ENCODE assay signal across 23 mouse cellular contexts in the genomic region with DNA sequence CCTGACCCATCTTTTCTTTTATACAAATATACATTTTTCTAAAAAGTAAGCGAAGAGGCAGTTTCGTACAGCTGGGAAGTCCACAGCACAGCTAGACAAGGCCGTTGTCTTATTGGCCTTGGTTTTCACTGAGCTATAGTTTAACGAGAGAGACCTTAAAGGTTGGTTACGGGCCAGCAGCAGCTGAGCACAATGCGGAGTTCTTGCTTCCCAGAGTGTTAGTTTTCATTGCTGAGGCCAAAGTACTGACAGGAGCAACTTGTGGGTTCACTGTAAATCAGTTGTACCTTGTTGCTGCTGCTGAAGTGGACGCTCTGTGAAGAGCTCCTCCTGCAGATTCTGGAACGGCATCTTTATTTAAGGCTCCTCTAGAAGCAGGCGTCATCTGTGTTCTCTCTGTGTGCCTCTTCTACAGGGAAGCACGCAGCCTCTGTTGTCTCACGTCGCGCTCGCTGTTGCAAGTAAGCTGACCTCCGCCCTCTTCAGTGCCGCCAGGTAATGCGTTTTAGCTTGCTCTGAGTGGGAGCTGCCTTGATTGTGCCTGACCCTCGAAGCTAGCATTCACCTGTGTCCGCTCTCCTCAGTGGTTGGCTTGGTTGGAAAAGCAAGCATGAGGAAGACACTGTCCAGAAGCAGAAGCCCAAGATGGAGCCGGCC. TPM values are rescaled to one million over a fixed set of nuclear protein-coding genes. Genes with fewer than 3 reads are reported as not detected.
DNase-seq lines count a peak whose midpoint lies in the region; ATAC-seq and TF ChIP-seq lines count a peak whose summit lies in the region.
"Had no signal": no experiment of that assay in that cellular context is flagged by ENCODE, and none has a peak within 500 bp of the region (broad histone marks: within the 10 kb centered on the region; RNA-seq: fewer than 3 reads in every experiment).

No protein-coding gene starts in this region.

- H3K27me3 ChIP-seq in intestine, embryonic 16.5 days (replicated peaks; ENCODE audit: control insufficient read depth, insufficient read depth, low read length): no peaks in the 10 kb centered on the region
- no peaks in the 10 kb centered on the region for H3K27me3 ChIP-seq in intestine, embryonic 15.5 days (replicated peaks)
- H3K27me3 ChIP-seq in liver, postnatal 0 days (ENCODE audit: insufficient read depth, low read length): no peaks in the 10 kb centered on the region
- H3K27me3 ChIP-seq in liver, embryonic 11.5 days (replicated peaks; ENCODE audit: control insufficient read depth, insufficient read depth, low read length): no peaks in the 10 kb centered on the region
- H3K27me3 ChIP-seq in limb, embryonic 10.5 days (ENCODE audit: low read depth, poor library complexity, severe bottlenecking): no peaks in the 10 kb centered on the region
- H3K27me3 ChIP-seq in hindbrain, embryonic 14.5 days (ENCODE audit: control insufficient read depth, insufficient read depth, low read length): no peaks in the 10 kb centered on the region
- H3K27me3 ChIP-seq: embryonic facial prominence, embryonic 12.5 days; forebrain, embryonic 13.5 days had no signal

- no peak for DNase-seq in liver, postnatal 0 days
- no peak for DNase-seq in liver, embryonic 11.5 days (ENCODE audit: low spot score)
- DNase-seq in limb, embryonic 10.5 days (ENCODE audit: low spot score): no peak
- no peak for DNase-seq in hindbrain, embryonic 14.5 days (ENCODE audit: low spot score)
- DNase-seq in adrenal gland, postnatal 14 days: no peak
- no peak for DNase-seq in testis, postnatal 14 days (ENCODE audit: low spot score)
- DNase-seq: adrenal gland, adult 8-10 months; cerebellum, adult 9-11 months; gastrocnemius, postnatal 14 days; heart, adult 2 months; layer of hippocampus, postnatal 36 days; lung, adult 2 months; lung, postnatal 36 days; right cerebral cortex, postnatal 14 days; thymus, adult 18-20 months had no signal

- peaks cover 9% of the 10 kb centered on the region; the same call in 1 of the 2 replicates for H3K4me1 ChIP-seq in intestine, embryonic 16.5 days (ENCODE audit: control insufficient read depth, insufficient read depth, low read length)
- no peaks in the 10 kb centered on the region; the same call in 1 of the 2 replicates for H3K4me1 ChIP-seq in intestine, embryonic 15.5 days (replicated peaks)
- peaks cover 3% of the 10 kb centered on the region; the same call in 1 of the 2 replicates for H3K4me1 ChIP-seq in liver, postnatal 0 days (ENCODE audit: insufficient read depth)
- no peaks in the 10 kb centered on the region for H3K4me1 ChIP-seq in liver, embryonic 11.5 days (replicated peaks; ENCODE audit: control insufficient read depth, insufficient read depth, low read length)
- H3K4me1 ChIP-seq in limb, embryonic 10.5 days: no peaks in the 10 kb centered on the region
- no peaks in the 10 kb centered on the region for H3K4me1 ChIP-seq in hindbrain, embryonic 14.5 days (replicated peaks; ENCODE audit: control insufficient read depth, insufficient read depth, low read length)
- H3K4me1 ChIP-seq: embryonic facial prominence, embryonic 12.5 days; hindbrain, embryonic 10.5 days had no signal

- H3K9me3 ChIP-seq in intestine, embryonic 16.5 days (ENCODE audit: control insufficient read depth, low read length): no peaks in the 10 kb centered on the region
- no peaks in the 10 kb centered on the region for H3K9me3 ChIP-seq in intestine, embryonic 15.5 days
- no peaks in the 10 kb centered on the region for H3K9me3 ChIP-seq in liver, postnatal 0 days (ENCODE audit: low read length)
- no peaks in the 10 kb centered on the region for H3K9me3 ChIP-seq in liver, embryonic 11.5 days (ENCODE audit: control insufficient read depth, low read length)
- H3K9me3 ChIP-seq in limb, embryonic 10.5 days (replicated peaks): no peaks in the 10 kb centered on the region
- H3K9me3 ChIP-seq in hindbrain, embryonic 14.5 days (ENCODE audit: control insufficient read depth, low read length): no peaks in the 10 kb centered on the region
- H3K9me3 ChIP-seq: embryonic facial prominence, embryonic 12.5 days; forebrain, embryonic 13.5 days; hindbrain, embryonic 10.5 days had no signal

- TF ChIP-seq CTCF in liver, postnatal 0 days (IDR thresholded peaks at IDR 0.05; ENCODE audit: low read depth): no peak

- 0 out of 2 replicates have a peak overlapping the region, but pooled peaks have one; percentile 26 for H3K27ac ChIP-seq in intestine, embryonic 16.5 days (ENCODE audit: low read length)
- H3K27ac ChIP-seq in intestine, embryonic 15.5 days: no peak overlapping the region
- H3K27ac ChIP-seq in liver, postnatal 0 days (ENCODE audit: low read depth): peak overlapping the region; percentile 62
- H3K27ac ChIP-seq in liver, embryonic 11.5 days (ENCODE audit: low read depth, low read length): no peak overlapping the region
- H3K27ac ChIP-seq in limb, embryonic 10.5 days: peak overlapping the region; percentile 53; the same call in 1 of the 2 replicates
- no peak overlapping the region for H3K27ac ChIP-seq in hindbrain, embryonic 14.5 days
- H3K27ac ChIP-seq: embryonic facial prominence, embryonic 12.5 days; forebrain, embryonic 13.5 days; heart, adult 2 months; hindbrain, embryonic 10.5 days; layer of hippocampus, adult 2 months had no signal

- no peak overlapping the region for H3K4me3 ChIP-seq in intestine, embryonic 16.5 days (ENCODE audit: low read length)
- no peak overlapping the region for H3K4me3 ChIP-seq in intestine, embryonic 15.5 days (replicated peaks)
- H3K4me3 ChIP-seq in liver, postnatal 0 days (ENCODE audit: low read depth, low read length): no peak overlapping the region
- no peak overlapping the region for H3K4me3 ChIP-seq in liver, embryonic 11.5 days (ENCODE audit: low read depth, low read length)
- H3K4me3 ChIP-seq in limb, embryonic 10.5 days: no peak overlapping the region
- no peak overlapping the region for H3K4me3 ChIP-seq in hindbrain, embryonic 14.5 days (replicated peaks; ENCODE audit: low read length)
- H3K4me3 ChIP-seq: embryonic facial prominence, embryonic 12.5 days; erythroblast, embryonic 14.5 days; forebrain, embryonic 13.5 days; heart, adult 2 months; hindbrain, embryonic 10.5 days; layer of hippocampus, adult 2 months had no signal

- no peak overlapping the region for H3K9ac ChIP-seq in intestine, embryonic 16.5 days (ENCODE audit: low read depth, low read length)
- no peak overlapping the region for H3K9ac ChIP-seq in intestine, embryonic 15.5 days
- no peak overlapping the region for H3K9ac ChIP-seq in liver, postnatal 0 days (replicated peaks)
- no peak overlapping the region for H3K9ac ChIP-seq in liver, embryonic 11.5 days (ENCODE audit: low read depth, low read length)
- no peak overlapping the region for H3K9ac ChIP-seq in hindbrain, embryonic 14.5 days
- H3K9ac ChIP-seq: embryonic facial prominence, embryonic 12.5 days; forebrain, embryonic 13.5 days had no signal

- no peak overlapping the region for H3K4me2 ChIP-seq in intestine, embryonic 16.5 days (ENCODE audit: low read depth, low read length)
- no peak overlapping the region for H3K4me2 ChIP-seq in intestine, embryonic 15.5 days (replicated peaks)
- H3K4me2 ChIP-seq in liver, postnatal 0 days (ENCODE audit: low read depth, low read length): no peak overlapping the region
- no peak overlapping the region for H3K4me2 ChIP-seq in liver, embryonic 11.5 days
- H3K4me2 ChIP-seq in hindbrain, embryonic 14.5 days (replicated peaks): no peak overlapping the region
- H3K4me2 ChIP-seq: embryonic facial prominence, embryonic 12.5 days; forebrain, embryonic 13.5 days had no signal

- ATAC-seq in intestine, embryonic 16.5 days: no peak
- no peak for ATAC-seq in intestine, embryonic 15.5 days
- peak; percentile 61; the same call in 1 of the 2 replicates for ATAC-seq in liver, postnatal 0 days
- no peak for ATAC-seq in liver, embryonic 11.5 days (replicated peaks; ENCODE audit: low FRiP score)
- no peak for ATAC-seq in hindbrain, embryonic 14.5 days (ENCODE audit: low FRiP score)
- ATAC-seq: forebrain, embryonic 13.5 days; inflammation-experienced regulatory T-cells, adult 6 months had no signal

- peaks cover 2% of the 10 kb centered on the region; the same call in 1 of the 2 replicates for H3K36me3 ChIP-seq in intestine, embryonic 16.5 days (ENCODE audit: control insufficient read depth, insufficient read depth, low read length)
- H3K36me3 ChIP-seq in intestine, embryonic 15.5 days: peaks cover 13% of the 10 kb centered on the region
- H3K36me3 ChIP-seq in liver, postnatal 0 days (replicated peaks; ENCODE audit: insufficient read depth, low read length): peaks cover 54% of the 10 kb centered on the region
- peaks cover 24% of the 10 kb centered on the region for H3K36me3 ChIP-seq in liver, embryonic 11.5 days (ENCODE audit: control insufficient read depth, insufficient read depth, low read length)
- peaks cover 80% of the 10 kb centered on the region for H3K36me3 ChIP-seq in limb, embryonic 10.5 days
- peaks cover 85% of the 10 kb centered on the region for H3K36me3 ChIP-seq in hindbrain, embryonic 14.5 days (replicated peaks; ENCODE audit: control insufficient read depth, insufficient read depth)

- no peak for TF ChIP-seq EP300 in liver, postnatal 0 days (IDR thresholded peaks at IDR 0.05; ENCODE audit: low read depth)

- 79% methylated on average over 20 of the region's 20 CpGs for WGBS in intestine, embryonic 16.5 days
- 78% methylated on average over 20 of the region's 20 CpGs for WGBS in intestine, embryonic 15.5 days
- 74% methylated on average over 20 of the region's 20 CpGs for WGBS in liver, postnatal 0 days (ENCODE audit: insufficient replicate concordance)
- WGBS in liver, embryonic 11.5 days: 86% methylated on average over 20 of the region's 20 CpGs
- 89% methylated on average over 20 of the region's 20 CpGs for WGBS in limb, embryonic 10.5 days
- WGBS in hindbrain, embryonic 14.5 days: 93% methylated on average over 20 of the region's 20 CpGs

RNA-seq across cellular contexts. Expression of a gene that starts 43.6 kb away (rescaled TPM):
- polyA plus RNA-seq in intestine, embryonic 16.5 days (2015; fragmentation: Nextera tagmentation; extraction: Ambion mirVana): 25.4 and 27.3 TPM in 2 replicates
- 24.5 and 24.6 TPM in 2 replicates for polyA plus RNA-seq in intestine, embryonic 15.5 days (2015; fragmentation: Nextera tagmentation; extraction: Ambion mirVana)
- polyA plus RNA-seq in liver, postnatal 0 days (2015; fragmentation: Nextera tagmentation; extraction: Ambion mirVana): 6.0 and 7.3 TPM in 2 replicates
- polyA plus RNA-seq in liver, embryonic 11.5 days (2014; fragmentation: Nextera tagmentation; extraction: Ambion mirVana): 26.4 and 29.6 TPM in 2 replicates
- 17.7 and 20.6 TPM in 2 replicates for polyA plus RNA-seq in limb, embryonic 10.5 days (2016; fragmentation: Nextera tagmentation; extraction: Ambion mirVana)
- 26.8 and 28.8 TPM in 2 replicates for polyA plus RNA-seq in hindbrain, embryonic 14.5 days (2014; fragmentation: Nextera tagmentation; extraction: Ambion mirVana)
- 38.6 and 42.1 TPM in 2 replicates for total RNA-seq in adrenal gland, postnatal 14 days (2021)

Comparison
In these comparisons a context has a peak if more than half of its experiments do, and no peak if none do; other contexts are left out.
1. H3K27ac ChIP-seq: peak in intestine, embryonic 16.5 days (single experiment), liver, postnatal 0 days (single experiment) and limb, embryonic 10.5 days (single experiment); none in intestine, embryonic 15.5 days (single experiment), liver, embryonic 11.5 days (single experiment) and hindbrain, embryonic 14.5 days (single experiment).